Comparison of ENCODE assay signal across 24 mouse cellular contexts in the genomic region with DNA sequence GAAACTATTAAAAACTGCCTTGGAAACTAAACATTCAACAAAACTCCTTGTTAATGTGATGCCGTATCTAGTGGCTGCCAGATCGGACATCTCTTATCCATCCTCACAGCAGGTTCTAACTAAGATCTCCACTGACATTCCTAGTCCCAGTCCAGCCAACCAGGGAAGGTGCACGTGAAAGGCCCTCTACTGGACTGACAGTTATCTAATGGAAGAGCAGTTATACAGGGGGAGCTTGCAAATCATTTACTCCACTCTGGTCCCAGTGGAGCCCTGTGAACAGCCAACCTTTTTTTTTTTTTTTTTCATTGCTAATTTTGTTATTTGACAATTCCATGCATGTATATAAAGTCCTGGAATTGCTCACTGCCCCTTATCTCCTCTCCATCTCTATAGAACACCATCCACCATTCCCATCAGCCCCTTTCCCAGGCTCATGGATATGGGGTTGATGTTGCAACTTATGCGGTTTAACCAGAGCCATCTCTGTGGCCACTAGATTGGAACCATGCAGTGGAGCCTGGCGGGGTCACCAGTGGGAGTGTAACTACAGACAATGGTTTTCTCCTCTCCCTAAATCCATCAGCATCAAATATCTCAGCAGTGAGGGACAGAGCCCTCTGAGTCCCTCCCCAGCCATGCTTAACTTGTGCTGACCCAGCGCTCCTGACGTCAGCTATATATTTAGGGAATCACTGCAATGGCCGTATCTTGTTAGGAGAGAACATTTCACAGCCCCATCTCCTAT.
A peak's percentile ranks its signal among the peaks of the same experiment; 100 is the strongest.
DNase-seq lines count a peak whose midpoint lies in the region; ATAC-seq and TF ChIP-seq lines count a peak whose summit lies in the region.
"Had no signal": no experiment of that assay in that cellular context is flagged by ENCODE, and none has a peak within 500 bp of the region (broad histone marks: within the 10 kb centered on the region; RNA-seq: fewer than 3 reads in every experiment).

No protein-coding gene starts in this region.

- ATAC-seq in kidney, embryonic 14.5 days (ENCODE audit: low FRiP score, low TSS enrichment): peak; percentile 82
- ATAC-seq in kidney, postnatal 0 days (replicated peaks; ENCODE audit: low FRiP score, low read depth): peak; percentile 48; the same call in 1 of the 2 replicates
- ATAC-seq: activated CD4-positive, CD25-positive, alpha-beta regulatory T cell, adult 4 months; forebrain, embryonic 14.5 days; forebrain, postnatal 0 days; hindbrain, postnatal 0 days had no signal

- 59% methylated on average over 8 of the region's 8 CpGs for WGBS in kidney, embryonic 14.5 days
- WGBS in kidney, postnatal 0 days: 66% methylated on average over 8 of the region's 8 CpGs
- WGBS in olfactory bulb, adult 2 months: 89% methylated on average over 8 of the region's 8 CpGs

- H3K4me2 ChIP-seq in kidney, embryonic 14.5 days (replicated peaks; ENCODE audit: low read depth, low read length): no peak overlapping the region
- no peak overlapping the region for H3K4me2 ChIP-seq in kidney, postnatal 0 days (ENCODE audit: low read length)
- H3K4me2 ChIP-seq: heart, embryonic 12.5 days; heart, embryonic 15.5 days; hindbrain, embryonic 14.5 days had no signal

- H3K36me3 ChIP-seq in kidney, embryonic 14.5 days (ENCODE audit: control insufficient read depth, insufficient read depth, low read length): no peaks in the 10 kb centered on the region
- H3K36me3 ChIP-seq in kidney, postnatal 0 days (ENCODE audit: insufficient read depth, low read length): no peaks in the 10 kb centered on the region
- H3K36me3 ChIP-seq: forebrain, embryonic 10.5 days; heart, embryonic 12.5 days; heart, embryonic 15.5 days had no signal

- no peak overlapping the region for H3K9ac ChIP-seq in kidney, embryonic 14.5 days (ENCODE audit: low read depth, low read length)
- H3K9ac ChIP-seq in kidney, postnatal 0 days (ENCODE audit: low read depth, low read length): no peak overlapping the region
- H3K9ac ChIP-seq: forebrain, postnatal 0 days; heart, embryonic 12.5 days; heart, embryonic 15.5 days; hindbrain, embryonic 14.5 days had no signal

- no peaks in the 10 kb centered on the region for H3K9me3 ChIP-seq in kidney, embryonic 14.5 days (ENCODE audit: control insufficient read depth, low read length)
- H3K9me3 ChIP-seq in kidney, postnatal 0 days (replicated peaks; ENCODE audit: low read length): no peaks in the 10 kb centered on the region
- H3K9me3 ChIP-seq: forebrain, embryonic 10.5 days; heart, embryonic 12.5 days; heart, embryonic 15.5 days had no signal

- H3K4me1 ChIP-seq in kidney, embryonic 14.5 days (ENCODE audit: control insufficient read depth, insufficient read depth, low read length): no peaks in the 10 kb centered on the region
- no peaks in the 10 kb centered on the region for H3K4me1 ChIP-seq in kidney, postnatal 0 days (replicated peaks; ENCODE audit: insufficient read depth, low read length)
- peaks cover 13% of the 10 kb centered on the region for H3K4me1 ChIP-seq in olfactory bulb, adult 2 months (ENCODE audit: control insufficient read depth, insufficient read depth, low read length)
- H3K4me1 ChIP-seq: forebrain, embryonic 10.5 days had no signal

- TF ChIP-seq POLR2A in olfactory bulb, adult 2 months (IDR thresholded peaks at IDR 0.05; ENCODE audit: insufficient read depth, low read depth, low read length): no peak

- H3K4me3 ChIP-seq in kidney, embryonic 14.5 days (ENCODE audit: low read length): no peak overlapping the region
- H3K4me3 ChIP-seq in kidney, postnatal 0 days (replicated peaks; ENCODE audit: low read depth, low read length): no peak overlapping the region
- H3K4me3 ChIP-seq in olfactory bulb, adult 2 months (ENCODE audit: insufficient read depth, low read depth, low read length): no peak overlapping the region
- H3K4me3 ChIP-seq: forebrain, embryonic 10.5 days; gastrocnemius, adult 2 months; heart, embryonic 12.5 days; heart, embryonic 15.5 days had no signal

- TF ChIP-seq CTCF in kidney, postnatal 0 days (IDR thresholded peaks at IDR 0.05; ENCODE audit: low read depth): no peak
- TF ChIP-seq CTCF in olfactory bulb, adult 2 months (IDR thresholded peaks at IDR 0.05; ENCODE audit: insufficient read depth, low read depth, low read length): no peak

- H3K27me3 ChIP-seq in kidney, embryonic 14.5 days (ENCODE audit: control insufficient read depth, insufficient read depth, low read length): no peaks in the 10 kb centered on the region
- no peaks in the 10 kb centered on the region for H3K27me3 ChIP-seq in kidney, postnatal 0 days (ENCODE audit: insufficient read depth, low read length)
- H3K27me3 ChIP-seq: heart, embryonic 12.5 days; heart, embryonic 15.5 days had no signal

- H3K27ac ChIP-seq in kidney, embryonic 14.5 days (ENCODE audit: low read depth, low read length): no peak overlapping the region
- no peak overlapping the region for H3K27ac ChIP-seq in kidney, postnatal 0 days
- H3K27ac ChIP-seq in olfactory bulb, adult 2 months (ENCODE audit: insufficient read depth, low read depth, low read length): peak overlapping the region; percentile 51; the same call in 1 of the 2 replicates
- H3K27ac ChIP-seq: forebrain, embryonic 10.5 days; gastrocnemius, adult 2 months; heart, embryonic 15.5 days; hindbrain, embryonic 14.5 days; hindbrain, postnatal 0 days had no signal

- peak; percentile 46 for DNase-seq in cerebellum, adult 9-10 months
- DNase-seq in cerebellum, postnatal 4 days (ENCODE audit: low spot score in 2 of 2): no peak
- no peak for DNase-seq in kidney, postnatal 36 days
- peak; percentile 52 for DNase-seq in kidney, postnatal 0 days (ENCODE audit: low spot score)
- DNase-seq in kidney, adult 18-20 months: no peak
- DNase-seq: adrenal gland, adult 8-10 months; adrenal gland, postnatal 25 days; cerebellum, postnatal 10 days; cerebellum, postnatal 36 days; forebrain, postnatal 0 days; gastrocnemius, adult 2 months; gastrocnemius, postnatal 14 days; heart, adult 18-20 months; heart, postnatal 14 days; heart, postnatal 4 days had no signal

Comparison
In these comparisons a context has a peak if more than half of its experiments do, and no peak if none do; other contexts are left out.
1. DNase-seq: peak in cerebellum, adult 9-10 months (single experiment) and kidney, postnatal 0 days (single experiment); none in cerebellum, postnatal 4 days (0 of 2), kidney, postnatal 36 days (0 of 2) and kidney, adult 18-20 months (single experiment).